Mouse (Mus musculus) ES-E14 (cell line): ENCODE data around the gene Gdpd5. TPM values are rescaled to one million over a fixed set of nuclear protein-coding genes. Genes with fewer than 3 reads are reported as not detected.

ENCODE experiments used
- DNase-seq: peaks from one replicate; pipeline ENCODE4 v3.0.0-alpha.2; 2013; ENCODE audit warnings: low read depth, low spot score
- H3K27ac ChIP-seq: 2 replicates; pipeline ENCODE4 v1.5.1; 2012; ENCODE audit warnings: low read depth, mild to moderate bottlenecking, low read length, moderate library complexity, mixed read lengths; ENCODE audit not compliant: poor library complexity, insufficient read depth, severe bottlenecking
- H3K36me3 ChIP-seq: 2 replicates; pipeline ENCODE4 v1.6.1; 2012; ENCODE audit warnings: mild to moderate bottlenecking, low read length, moderate library complexity, mixed read lengths; ENCODE audit not compliant: control insufficient read depth, poor library complexity, insufficient read depth, severe bottlenecking
- H3K4me1 ChIP-seq, 2 experiments: fragments of 150-350 bp in 1 of 2; sonication (generic) in 1 of 2; 2 replicates each; pipeline ENCODE4 v1.6.1; 2012; ENCODE audit warnings: low read length in 2 of 2, mild to moderate bottlenecking in 1 of 2, mixed read lengths in 1 of 2; ENCODE audit not compliant: control insufficient read depth in 2 of 2, insufficient read depth in 2 of 2, poor library complexity in 1 of 2
- H3K4me3 ChIP-seq, 2 experiments: fragments of 150-350 bp in 1 of 2; sonication (generic) in 1 of 2; 2 replicates each; pipeline ENCODE4 v1.5.1; 2012; ENCODE audit warnings: low read length in 2 of 2, low read depth in 1 of 2, mild to moderate bottlenecking in 1 of 2, mixed read lengths in 1 of 2; ENCODE audit not compliant: insufficient read depth in 1 of 2, poor library complexity in 1 of 2, severe bottlenecking in 1 of 2
- H3K9ac ChIP-seq: 2 replicates; pipeline ENCODE4 v1.6.1; 2012; ENCODE audit warnings: low read depth, mild to moderate bottlenecking, low read length, mixed read lengths; ENCODE audit not compliant: poor library complexity, insufficient read depth, severe bottlenecking
- H3K9me3 ChIP-seq: fragments of 150-350 bp; sonication (generic); 2 replicates; pipeline ENCODE4 v1.6.1; 2012; ENCODE audit warnings: low read depth, mild to moderate bottlenecking, low read length; ENCODE audit not compliant: control insufficient read depth, insufficient read depth
- CHD2 ChIP-seq: IDR thresholded peaks from 2 replicates; pipeline ENCODE4 v1.6.1; 2014; ENCODE audit warnings: mild to moderate bottlenecking, low read depth, low read length, inconsistent platforms
- HCFC1 ChIP-seq: IDR thresholded peaks from 2 replicates; pipeline ENCODE4 v1.6.1; 2012; ENCODE audit warnings: low read length, inconsistent platforms, borderline replicate concordance; ENCODE audit not compliant: insufficient read depth
- MAFK ChIP-seq: IDR thresholded peaks from 2 replicates; pipeline ENCODE4 v1.6.1; 2014; ENCODE audit warnings: mild to moderate bottlenecking, low read depth, low read length, inconsistent platforms; ENCODE audit not compliant: insufficient read depth
- ZC3H11A ChIP-seq: IDR thresholded peaks from 2 replicates; pipeline ENCODE4 v1.6.1; 2012; ENCODE audit warnings: low read depth, mild to moderate bottlenecking, inconsistent platforms, low read length, borderline replicate concordance
- ZNF384 ChIP-seq: IDR thresholded peaks from 2 replicates; pipeline ENCODE4 v1.6.1; 2012; ENCODE audit warnings: low read depth, low read length, inconsistent platforms
- in situ Hi-C, 2 experiments: fragments of 600-800 bp; cut with MboI; formaldehyde crosslinking; loops; one replicate each; pipeline ENCODE4 v1.15.1; 2025; ENCODE audit warnings: low sequenced_read_pairs in 2 of 2, inconsistent platforms in 1 of 2; ENCODE audit not compliant: unreplicated experiment in 2 of 2
- total RNA-seq: library from RNA; depleted of rRNA; stranded (reverse); fragments of 300-350 nt; gene quantifications from 2 replicates; pipeline ENCODE4 v1.2.3, GENCODE M21; 2012

The Gdpd5 gene
- total RNA-seq, 1 experiment: 10.2 TPM

GRCm38 (mm10) chr7:99432863-99433262 lies 51.6 kb downstream of the Gdpd5 start:
- no peak overlapping the region for H3K4me3 ChIP-seq
- H3K27ac ChIP-seq: no peak overlapping the region
- H3K4me1 ChIP-seq: peaks cover 6 to 12% of the 10 kb centered on the region in 2 experiments; a peak in 3 of 4 replicates
- no peaks in the 10 kb centered on the region for H3K9me3 ChIP-seq
- no peak for DNase-seq
- in situ Hi-C loops: no loop called here
- no peaks in the 10 kb centered on the region for H3K36me3 ChIP-seq
- no peak overlapping the region for H3K9ac ChIP-seq
- TF ChIP-seq ZNF384: no peak
- TF ChIP-seq CHD2: no peak
- no peak for TF ChIP-seq MAFK
- TF ChIP-seq HCFC1: no peak
- no peak for TF ChIP-seq ZC3H11A

- Histone ChIP-seq H3K36me3 (no peaks in the 10 kb centered on the region), H3K27ac (no peak overlapping the region), H3K4me1 (peaks cover 4 to 10% of the 10 kb centered on the region in 2 experiments; a peak in 3 of 4 replicates), H3K9ac (no peak overlapping the region), H3K4me3 (no peak overlapping the region), H3K9me3 (no peaks in the 10 kb centered on the region)
- TF ChIP-seq ZNF384: no peak
- TF ChIP-seq CHD2: no peak
- TF ChIP-seq ZC3H11A: no peak
- no peak for TF ChIP-seq MAFK
- no peak for TF ChIP-seq HCFC1
- in situ Hi-C loops: no loop called here
- DNase-seq: no peak
These were observed 53.5 kb downstream of the Gdpd5 start for GRCm38 (mm10) chr7:99434672-99435250.

GRCm38 (mm10) chr7:99436530-99436929 lies 55.3 kb downstream of the Gdpd5 start:
- H3K4me3 ChIP-seq: no peak overlapping the region
- no peak overlapping the region for H3K27ac ChIP-seq
- H3K4me1 ChIP-seq: peaks cover 4 to 8% of the 10 kb centered on the region in 2 experiments
- TF ChIP-seq ZNF384 (no peak), CHD2 (no peak), MAFK (no peak), ZC3H11A (no peak), HCFC1 (no peak)
- H3K9ac ChIP-seq: no peak overlapping the region
- in situ Hi-C loops: no loop called here
- DNase-seq: no peak
- H3K9me3 ChIP-seq: no peaks in the 10 kb centered on the region
- no peaks in the 10 kb centered on the region for H3K36me3 ChIP-seq

GRCm38 (mm10) chr7:99438881-99439280 lies 57.7 kb downstream of the Gdpd5 start:
- H3K4me3 ChIP-seq: no peak overlapping the region
- H3K4me1 ChIP-seq: peaks cover 4 to 11% of the 10 kb centered on the region in 2 experiments
- H3K36me3 ChIP-seq: no peaks in the 10 kb centered on the region
- H3K9me3 ChIP-seq: no peaks in the 10 kb centered on the region
- no peak overlapping the region for H3K27ac ChIP-seq
- TF ChIP-seq CHD2 (no peak), HCFC1 (no peak), ZC3H11A (no peak), MAFK (no peak), ZNF384 (no peak)
- in situ Hi-C loops: no loop called here
- no peak for DNase-seq
- no peak overlapping the region for H3K9ac ChIP-seq
